Mouse (Mus musculus) thymus, postnatal 36 days (tissue): ENCODE data around the gene Arhgef15.
"Not testable (repeated sequence)": the region's sequence is repeated elsewhere in the genome, so short reads cannot be mapped to it uniquely, and the experiment has no call there.

Experiments used
- DNase-seq, 2 experiments: peaks; one replicate each; pipeline ENCODE4 v3.0.0; 2022; ENCODE audit warnings: mixed read lengths in 2 of 2

The Arhgef15 gene

DNA sequence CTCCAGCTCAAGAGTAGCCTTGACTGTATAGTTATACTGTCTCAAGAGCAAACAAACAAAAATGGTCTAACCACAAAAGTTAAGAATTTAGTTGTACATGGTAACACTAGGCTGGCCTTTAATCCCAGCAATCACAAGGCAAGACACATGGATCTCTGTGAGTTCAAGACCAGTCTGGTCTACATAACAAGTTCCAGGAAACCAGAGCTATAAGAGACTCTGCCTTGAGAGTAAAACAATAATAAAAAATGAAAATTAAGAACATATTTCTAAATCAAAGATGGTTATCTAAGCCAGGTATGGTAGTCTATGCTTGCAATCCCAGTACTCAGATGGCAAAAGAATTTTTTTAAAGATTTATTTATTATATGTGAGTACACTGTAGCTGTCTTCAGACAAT, 7.8 kb upstream of the Arhgef15 start:
- no peak for DNase-seq

DNA sequence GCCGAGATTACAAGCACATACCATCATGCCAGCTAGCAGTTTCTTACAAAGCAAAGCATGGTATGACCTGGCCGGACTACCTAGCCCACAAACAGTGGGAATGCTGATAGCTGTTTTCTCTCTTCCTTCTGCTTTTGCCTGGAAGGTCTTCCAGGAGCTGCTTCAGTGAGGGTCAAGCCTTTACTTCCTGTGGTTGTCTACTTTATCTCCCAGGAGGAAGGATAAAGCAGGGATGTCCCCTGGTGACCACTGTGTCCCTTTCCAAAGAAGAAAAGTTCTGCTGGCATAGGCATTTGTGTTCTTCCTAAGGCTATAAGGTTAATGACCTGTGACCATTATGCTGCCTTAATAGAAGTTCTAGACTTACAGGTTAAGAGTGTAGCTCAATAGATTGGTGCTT, 6.1 kb upstream of the Arhgef15 start:
- DNase-seq: no peak

DNA sequence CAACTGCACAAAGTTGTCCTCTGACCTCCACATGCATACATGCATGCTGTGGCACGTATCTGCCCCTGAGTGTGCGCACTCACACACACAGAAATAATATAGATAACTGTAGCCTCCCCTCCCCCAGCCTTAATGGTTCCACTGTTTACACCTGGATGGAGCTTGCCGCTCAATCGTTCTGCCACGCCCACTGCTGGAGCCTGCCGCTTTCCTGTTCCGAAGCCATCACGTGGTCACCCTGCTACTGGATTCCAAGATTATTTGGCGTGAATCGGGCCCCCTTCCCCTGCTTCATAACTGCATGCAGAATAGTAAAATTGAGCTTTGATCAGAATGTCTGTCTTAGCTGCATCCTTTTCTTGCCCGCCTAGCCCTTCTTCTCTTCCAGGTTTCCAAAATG, 4.9 kb upstream of the Arhgef15 start:
- DNase-seq: not testable (repeated sequence)

DNA sequence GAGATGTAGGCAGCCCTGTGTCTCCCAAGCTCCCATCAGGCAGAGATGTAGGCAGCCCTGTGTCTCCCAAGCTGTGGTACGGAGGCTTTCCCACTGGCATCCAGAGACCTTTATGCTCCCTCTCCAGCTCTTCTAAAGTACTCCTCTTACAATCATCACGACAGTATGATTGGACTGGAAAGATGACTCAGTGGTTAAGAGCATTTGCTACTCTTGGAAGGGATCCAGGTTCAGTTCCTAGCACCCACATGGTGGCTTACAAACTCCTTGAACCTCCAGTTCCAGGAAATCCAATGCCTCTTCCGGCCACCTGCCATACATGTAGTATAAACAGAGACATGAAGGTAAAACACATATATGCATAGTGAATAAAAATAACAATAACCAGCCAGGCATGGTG, 4.3 kb upstream of the Arhgef15 start:
- DNase-seq: no peak

DNA sequence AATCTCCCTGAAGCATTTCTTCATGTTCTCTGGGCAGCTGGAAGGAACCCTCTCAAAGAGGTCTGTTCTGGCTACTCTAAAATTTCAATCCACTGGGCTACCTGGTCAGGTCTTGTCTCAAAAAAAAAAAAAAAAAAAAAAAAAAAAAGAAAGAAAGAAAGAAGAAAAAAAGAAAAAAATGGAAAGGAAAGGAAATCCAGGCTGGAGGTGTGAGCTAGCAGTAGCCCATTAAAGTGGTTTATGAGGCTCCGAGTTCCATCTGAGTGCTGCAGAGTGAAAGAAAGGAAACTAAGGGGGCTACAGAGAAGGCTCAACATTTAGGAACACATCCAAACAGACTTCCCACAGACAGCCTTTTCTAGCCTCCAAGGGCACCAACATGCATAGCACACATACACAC, 691 bp upstream of the Arhgef15 start:
- no peak for DNase-seq

DNA sequence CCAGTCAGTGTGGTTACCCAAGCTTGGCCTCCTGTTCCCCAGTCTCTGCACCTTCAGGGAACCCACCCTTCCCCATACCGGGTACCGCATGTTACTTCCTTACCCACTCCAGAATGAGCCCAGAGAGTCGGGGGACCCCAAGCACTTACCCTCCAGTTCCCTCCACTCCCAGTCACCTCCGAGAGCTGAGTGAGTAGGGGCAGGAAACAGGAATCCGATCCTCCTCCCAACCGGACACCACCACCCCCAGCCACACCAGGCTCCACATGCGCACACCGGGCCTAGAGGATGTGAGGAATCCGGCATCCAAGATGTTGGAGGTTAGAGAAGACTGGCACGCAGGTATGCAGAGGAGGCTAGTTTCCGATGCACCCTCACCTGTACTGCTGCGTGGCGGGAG, 583 bp downstream of the Arhgef15 start:
- no peak for DNase-seq

DNA sequence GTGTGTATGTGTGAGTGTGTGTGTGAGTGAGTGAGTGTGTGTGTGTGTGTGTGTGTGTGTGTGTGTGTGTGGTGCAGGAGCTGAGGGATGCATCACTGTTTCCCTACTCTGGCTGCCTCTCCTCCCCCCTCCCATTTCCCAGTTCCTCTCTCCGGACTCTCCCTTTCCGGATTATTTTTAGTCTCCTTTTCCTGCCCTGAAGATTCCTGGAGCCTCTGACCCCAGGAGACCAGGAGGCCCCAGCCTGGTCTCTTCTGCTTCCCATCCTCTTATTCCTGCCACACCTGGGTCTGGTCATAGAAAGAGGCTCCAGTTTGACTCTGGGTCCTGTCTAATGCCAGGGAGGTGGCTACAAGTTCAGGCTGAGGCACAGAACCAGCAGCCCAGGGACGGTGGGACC, 1.2 kb downstream of the Arhgef15 start:
- no peak for DNase-seq

DNA sequence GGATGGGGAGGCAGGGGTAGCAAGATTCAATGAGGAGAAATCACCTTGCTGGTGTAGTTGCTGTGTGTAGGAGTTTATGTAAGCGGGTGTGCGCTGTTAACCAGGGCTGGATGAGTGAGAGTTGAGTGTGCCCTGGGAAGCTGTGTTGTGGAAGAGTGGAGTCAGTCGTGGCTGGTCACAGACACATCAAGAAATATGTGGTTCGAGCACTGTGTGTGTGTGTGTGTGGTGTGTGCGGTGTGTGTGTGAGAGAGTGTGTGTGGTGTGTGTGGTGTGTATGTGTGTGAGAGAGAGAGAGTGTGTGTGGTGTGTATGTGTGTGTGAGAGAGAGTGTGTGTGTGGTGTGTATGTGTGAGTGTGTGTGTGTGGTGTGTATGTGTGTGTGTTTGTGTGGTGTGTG, 1.8 kb downstream of the Arhgef15 start:
- DNase-seq: no peak

DNA sequence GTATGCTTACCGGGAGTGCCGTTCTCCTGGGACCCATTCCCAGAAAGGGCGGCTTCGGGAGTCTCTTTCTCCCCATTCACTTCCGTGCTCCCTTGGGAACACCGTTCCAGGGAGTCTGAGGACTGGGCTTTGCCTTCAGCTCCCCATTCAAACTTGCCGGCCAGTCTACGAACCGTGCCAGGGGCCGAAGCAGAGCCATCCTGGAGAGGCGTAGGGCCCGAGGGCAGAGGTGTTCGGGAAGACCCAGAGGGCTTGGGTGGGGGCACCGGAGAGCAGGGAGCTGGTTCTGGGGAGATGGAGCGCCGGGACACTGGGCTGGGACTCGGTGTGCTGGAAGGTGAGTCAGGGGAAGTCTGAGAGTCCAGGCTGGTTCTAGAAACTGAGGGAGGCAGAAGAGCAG, 2.9 kb downstream of the Arhgef15 start:
- no peak for DNase-seq

DNA sequence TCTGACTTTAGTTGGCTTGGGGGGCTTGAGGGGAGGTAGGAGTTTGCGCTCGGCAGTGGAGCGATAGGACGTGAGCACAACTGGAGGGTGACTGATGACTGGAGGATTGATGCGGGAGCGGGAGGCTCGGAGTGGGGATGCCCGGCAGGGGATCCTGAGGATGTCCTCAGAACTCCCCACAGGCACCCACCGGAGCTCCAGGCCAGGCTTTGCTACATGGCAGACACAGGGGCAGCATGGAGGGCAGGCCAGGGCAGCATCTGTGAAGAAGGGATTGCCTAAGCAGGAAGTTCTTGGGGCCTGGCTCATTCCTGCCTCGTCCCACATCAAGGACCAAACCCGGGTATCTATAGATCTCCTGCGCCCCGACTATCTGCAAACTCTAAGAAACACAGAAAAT, 3.4 kb downstream of the Arhgef15 start:
- no peak for DNase-seq

DNA sequence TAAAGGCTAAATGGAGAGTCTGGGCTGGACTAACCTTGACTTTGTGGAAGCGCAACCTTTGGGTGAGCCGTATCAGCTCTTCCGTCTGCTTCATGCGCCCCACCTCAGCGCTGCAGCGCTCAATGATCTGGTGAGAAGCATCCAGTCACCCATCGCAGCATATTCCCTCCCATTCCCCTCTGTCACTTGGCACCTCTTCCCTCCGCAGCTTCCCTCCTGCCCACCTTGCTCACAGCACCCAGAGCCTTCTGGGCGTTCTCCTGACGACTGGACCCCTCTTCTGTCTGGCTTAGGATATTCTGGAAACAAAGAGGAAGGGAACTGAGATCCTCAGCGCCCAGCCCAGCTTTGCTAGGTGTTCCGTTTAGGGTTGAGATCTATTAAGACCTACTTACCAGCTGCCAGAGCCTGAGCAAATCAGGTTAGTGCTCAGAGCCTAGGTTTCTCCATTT, 9.7 kb downstream of the Arhgef15 start:
- DNase-seq: no peak

DNA sequence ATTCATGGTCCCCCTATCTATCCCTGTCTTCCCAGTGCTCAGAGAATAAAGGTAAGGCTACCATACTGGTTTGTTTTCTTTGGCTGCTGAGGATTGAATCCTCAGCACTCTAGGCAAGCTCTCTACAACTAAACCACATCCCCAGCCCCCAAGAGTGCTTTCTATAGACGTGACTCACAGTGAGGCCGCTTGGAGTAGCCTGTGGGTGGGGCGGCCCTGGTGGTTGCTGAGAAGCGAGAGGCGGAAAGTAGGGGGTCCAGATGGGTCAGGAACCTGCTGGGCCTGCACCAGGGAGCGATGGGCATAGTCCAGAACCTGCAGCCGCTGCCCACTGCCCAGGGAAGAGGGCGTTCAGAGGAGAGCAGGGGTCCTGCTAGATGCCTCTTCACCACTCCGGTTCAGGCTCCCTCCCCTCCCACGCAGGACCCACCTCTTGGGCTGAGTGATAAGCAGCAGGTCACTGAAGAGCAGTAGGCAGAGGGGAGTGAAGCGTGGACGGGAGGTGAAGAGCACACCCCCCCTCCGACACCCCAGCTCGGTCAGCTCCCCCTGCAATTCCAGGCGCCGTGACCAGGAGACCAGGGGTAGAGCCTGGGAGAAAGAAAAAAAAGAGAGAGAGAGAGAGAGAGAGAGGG, 10.4 kb downstream of the Arhgef15 start:
- no peak for DNase-seq

DNA sequence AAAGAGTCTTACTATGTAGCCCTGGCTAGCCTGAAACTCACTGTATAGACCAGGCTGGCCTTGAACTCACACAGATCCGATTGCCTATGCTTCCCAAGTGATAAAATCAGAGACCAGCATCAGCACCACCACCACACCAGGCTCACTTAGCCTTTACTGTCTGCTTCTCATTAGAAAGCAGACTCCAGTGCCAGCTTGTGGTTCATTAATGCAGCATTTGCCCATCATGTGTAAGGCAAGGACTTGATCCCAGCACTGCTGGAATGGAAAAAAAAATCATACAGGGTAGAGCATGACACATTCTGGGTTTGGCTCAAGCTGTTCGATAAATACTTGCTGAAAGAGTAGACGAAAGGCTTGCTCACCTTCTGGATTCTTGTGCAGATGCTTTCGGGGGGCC, 11.3 kb downstream of the Arhgef15 start:
- DNase-seq: no peak

DNA sequence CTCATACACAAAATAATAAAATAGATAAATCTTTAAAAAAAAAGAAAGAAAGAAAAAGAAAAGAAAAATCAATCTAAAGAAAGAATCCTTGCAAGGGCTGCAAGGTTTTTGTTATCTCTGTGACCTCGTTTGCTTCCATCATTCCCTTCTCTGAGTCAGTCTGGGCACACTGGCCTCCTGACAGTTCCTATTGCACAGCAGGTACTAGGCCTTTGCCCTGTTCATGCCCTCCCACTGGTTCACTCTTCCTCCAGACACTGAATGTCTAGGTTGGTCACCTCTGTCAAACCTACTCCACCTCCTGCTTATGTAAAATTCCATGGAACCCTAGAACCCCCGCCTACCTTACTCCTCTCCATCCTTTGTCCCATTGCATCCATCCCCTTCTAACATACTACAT, 12.0 kb downstream of the Arhgef15 start:
- no peak for DNase-seq

DNA sequence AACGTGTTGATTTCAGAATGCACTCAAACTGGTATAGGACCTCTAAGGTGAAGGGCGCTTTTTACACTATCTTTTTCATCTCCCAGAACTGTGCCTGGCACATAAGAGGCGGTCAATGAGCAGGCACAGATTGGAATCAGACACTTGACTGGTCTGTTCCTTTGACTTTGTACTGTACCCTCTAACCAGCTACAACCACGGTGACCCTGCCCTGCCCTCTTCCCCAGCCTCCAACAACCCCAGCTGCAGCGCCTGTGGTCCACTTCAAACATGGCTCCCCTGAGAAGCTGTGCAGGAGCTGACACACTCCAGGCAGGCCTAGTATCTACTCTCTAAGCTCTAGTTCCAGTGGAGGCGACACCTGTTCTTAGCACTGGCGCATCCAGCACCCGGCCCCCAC, 14.5 kb downstream of the Arhgef15 start:
- DNase-seq: no peak

DNA sequence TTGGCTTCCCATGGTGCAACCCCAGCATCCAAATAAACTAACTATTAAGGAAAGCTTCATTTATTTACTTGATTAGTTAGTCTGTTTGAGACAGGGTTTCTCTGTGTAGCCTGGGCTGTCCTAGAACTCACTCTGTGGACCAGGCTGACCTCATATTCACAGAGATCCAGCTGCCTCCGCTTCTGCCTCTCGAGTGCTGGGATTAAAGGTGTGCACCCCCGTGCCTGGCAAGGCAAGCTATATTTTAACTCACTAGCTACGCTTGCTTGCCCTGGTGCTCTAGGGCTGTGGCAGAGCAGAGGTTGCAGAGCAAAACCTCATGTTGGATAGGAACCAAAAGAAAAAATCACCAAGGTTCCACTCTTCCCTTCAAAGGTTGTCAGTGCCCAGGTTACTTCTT, 16.8 kb downstream of the Arhgef15 start:
- DNase-seq: no peak

DNA sequence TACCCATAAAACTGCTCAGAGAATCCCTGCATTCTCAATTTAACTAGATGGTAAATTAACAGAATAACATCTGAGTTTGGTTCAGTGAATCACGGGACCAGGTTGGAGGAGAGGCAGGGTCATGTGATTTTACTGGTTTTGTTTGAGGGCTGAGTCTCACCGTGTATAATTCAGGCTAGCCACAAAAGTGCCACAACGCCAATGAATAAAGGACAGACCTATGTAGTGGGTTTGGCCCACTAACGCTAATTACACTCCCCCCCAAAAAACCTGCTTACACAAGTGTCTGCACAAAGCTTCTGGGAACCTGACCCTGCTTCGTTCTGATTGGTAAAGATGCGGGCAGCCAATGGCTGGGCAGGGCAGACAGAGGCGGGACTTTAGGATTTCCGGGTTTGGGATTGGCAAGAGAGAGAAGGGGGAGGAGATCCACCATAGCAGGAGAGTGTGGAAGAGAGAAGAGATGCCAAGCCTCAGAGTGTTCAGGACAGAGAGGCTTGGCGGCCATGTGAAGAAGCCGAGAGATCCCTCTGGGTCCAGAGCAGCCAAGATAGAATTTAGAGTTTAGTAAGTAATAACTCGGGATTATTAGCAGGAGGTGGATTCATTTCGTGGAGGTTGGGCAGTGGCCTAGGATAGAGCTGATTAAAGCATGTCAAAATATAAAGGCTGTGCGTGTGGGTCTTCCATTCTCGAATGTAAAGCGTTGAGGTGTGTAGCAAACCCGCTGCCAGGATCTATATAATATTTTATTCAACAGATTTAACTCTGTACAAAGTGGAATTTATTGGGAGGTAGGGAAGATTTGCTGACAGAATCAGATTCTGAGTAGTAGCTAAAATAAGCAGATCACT, 17.6 kb downstream of the Arhgef15 start:
- peak; percentile 78 to 84 for DNase-seq

DNA sequence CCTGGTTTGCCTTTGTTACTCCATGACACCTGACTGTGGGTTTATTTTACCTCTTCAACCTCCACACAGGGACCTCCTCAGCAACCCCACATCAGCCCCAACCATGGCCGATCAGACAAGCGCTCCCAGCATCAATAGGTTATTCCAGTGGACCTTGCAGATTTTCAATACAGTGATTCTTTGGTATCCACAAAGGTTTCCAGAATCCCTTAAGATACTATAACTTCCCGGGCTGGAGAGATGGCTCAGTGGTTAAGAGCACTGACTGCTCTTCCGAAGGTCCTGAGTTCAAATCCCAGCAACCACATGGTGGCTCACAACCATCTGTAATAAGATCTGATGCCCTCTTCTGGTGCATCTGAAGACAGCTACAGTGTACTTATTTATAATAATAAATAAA, 20.3 kb downstream of the Arhgef15 start:
- DNase-seq: not testable (repeated sequence)

DNA sequence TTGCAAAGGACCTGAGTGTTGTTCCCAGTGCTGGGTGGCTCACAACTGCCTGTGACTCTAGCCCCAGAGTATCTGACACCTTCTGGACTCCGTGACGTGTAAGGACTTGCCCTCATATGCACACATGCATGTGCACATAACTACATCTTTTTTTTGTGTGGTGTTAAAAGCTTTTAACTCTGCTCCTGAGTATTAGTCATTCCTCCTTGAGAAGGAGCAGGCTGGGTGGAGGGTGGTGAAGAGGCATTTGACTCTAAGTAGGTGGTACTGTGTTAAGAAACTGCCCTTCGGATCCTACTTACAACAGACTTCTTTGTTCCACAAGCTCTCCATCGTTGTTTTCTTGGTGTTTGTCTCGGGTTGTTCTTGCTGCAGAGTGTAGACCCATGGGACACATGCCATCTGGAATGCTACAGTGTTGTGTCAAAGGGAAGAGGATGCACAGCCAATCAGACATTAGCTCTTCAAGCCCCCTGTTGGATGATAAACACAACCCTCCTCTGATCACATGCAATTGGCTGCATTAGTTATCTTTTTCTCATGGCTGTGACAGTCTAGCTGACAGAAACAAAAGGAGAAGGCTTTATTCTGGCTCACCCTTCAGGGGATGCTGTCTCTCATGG, 23.3 kb downstream of the Arhgef15 start:
- DNase-seq: no peak

DNA sequence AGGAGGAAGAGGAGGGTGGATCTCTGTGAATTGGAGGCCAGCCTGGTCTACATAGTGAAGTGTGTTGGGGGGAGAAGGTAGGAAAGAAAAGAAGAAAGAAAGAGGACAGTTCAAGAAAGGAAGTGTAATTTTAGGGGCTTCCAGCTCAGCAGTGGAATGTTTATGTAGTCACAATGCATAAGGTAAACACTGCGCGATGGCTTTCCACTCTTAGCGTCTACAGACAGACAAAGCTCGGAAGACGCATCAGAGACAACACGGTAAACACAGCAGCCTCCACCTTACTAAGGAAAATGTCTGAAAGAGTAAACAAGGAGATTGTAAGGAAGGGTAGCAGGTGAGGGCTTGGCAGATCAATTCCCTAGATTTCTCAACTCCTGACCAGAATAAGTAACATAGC, 27.3 kb downstream of the Arhgef15 start:
- no peak for DNase-seq

DNA sequence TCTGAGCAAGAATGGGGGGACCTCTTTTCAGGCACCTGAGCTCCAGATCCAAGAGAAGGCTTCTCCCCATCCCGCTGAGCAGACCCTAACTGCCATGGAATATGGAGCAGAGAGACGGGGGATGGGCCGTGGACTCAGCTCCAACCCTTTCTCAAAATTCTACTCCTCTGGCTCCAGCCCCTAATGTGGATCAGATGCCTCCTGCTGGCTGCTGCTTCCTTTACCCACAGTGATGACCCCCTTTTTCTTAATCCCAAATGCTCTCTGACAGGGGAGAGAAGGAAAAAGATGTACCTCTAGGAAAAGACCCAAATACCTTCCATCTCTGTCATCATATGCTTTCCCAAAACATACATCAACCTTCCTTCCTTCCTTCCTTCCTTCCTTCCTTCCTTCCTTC, 30.3 kb downstream of the Arhgef15 start, which contains the start of gene Odf4:
Odf4 (minus strand) TSS at position 101 of the 400 bp plus-strand sequence.
- no peak for DNase-seq

DNA sequence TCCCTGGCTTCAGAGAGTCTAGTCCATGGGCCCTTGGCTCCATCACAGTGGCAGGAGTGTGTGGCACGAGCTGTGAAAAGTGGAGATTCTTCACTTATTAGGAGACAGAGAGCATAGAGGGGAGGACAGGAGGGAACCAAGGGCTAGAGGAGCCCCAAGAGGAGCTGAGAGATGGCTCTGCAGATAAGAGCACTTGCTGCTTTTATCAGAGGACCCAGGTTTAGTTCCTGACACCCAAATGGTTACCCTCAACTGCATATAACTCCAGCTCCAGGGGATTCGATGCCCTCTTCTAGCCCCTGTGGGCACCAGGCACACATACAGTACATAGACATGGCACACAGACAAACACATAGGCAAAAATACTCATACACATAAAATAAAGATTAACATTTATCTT, 32.5 kb downstream of the Arhgef15 start:
- no peak for DNase-seq

DNA sequence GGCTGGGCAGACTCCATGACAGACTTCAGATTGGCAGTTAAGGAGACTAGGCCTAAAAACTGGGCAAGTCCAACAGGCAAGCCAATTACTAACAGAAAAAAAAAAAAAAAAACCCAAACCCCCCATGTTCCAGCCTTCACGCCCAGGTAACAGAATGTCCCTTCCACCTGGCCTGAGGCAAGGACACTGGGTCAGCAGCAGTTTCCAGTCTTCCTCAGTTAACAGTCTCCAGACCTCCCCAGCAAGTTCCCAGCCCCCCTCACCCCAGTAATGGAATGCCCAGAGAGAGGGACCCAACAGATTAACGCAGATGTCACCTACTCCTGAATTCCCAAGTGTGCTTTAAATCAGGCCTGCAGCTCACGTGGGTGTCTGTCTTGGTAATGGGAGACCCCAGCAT, 34.1 kb downstream of the Arhgef15 start:
- no peak for DNase-seq

DNA sequence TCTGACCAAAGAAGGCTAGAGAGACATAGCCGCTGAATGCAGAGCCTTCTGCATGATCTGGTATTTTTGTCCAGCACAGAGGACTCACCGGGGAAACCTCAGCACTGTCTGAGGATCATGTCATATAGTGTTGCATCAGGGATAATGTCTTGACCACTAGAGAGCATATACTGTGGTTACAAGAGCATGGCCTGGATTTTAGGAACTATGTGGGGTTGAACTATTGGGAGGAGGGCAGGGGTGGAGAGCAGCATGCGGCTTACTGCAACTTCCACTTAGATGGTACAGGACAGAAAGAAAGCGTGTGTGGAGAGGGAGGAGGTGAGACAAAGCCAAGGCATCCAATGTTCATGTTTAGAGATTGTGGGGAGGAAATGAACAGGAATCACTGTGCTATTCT, 42.7 kb downstream of the Arhgef15 start:
- no peak for DNase-seq
